Mouse (Mus musculus) gastrocnemius, adult 2 months (tissue): ENCODE results near the gene Lamb2. TPM values are rescaled to one million over a fixed set of nuclear protein-coding genes. Genes with fewer than 3 reads are reported as not detected.

Experiments used
- DNase-seq: peaks from one replicate; pipeline ENCODE4 v3.0.0; 2022
- H3K27ac ChIP-seq: fragments of 200-600 bp; 2 replicates; pipeline ENCODE4 v1.8.1; 2022; ENCODE audit warnings: mild to moderate bottlenecking
- H3K4me3 ChIP-seq: fragments of 200-600 bp; 2 replicates; pipeline ENCODE4 v1.8.1; 2022; ENCODE audit warnings: mild to moderate bottlenecking, moderate library complexity
- CTCF ChIP-seq: fragments of 200-600 bp; IDR thresholded peaks from 2 replicates; pipeline ENCODE4 v1.8.1; 2022; ENCODE audit warnings: antibody characterized with exemption, mild to moderate bottlenecking, moderate library complexity
- intact Hi-C: fragments of 180-260 bp; cut with DNase I; formaldehyde crosslinking; loops from one replicate; pipeline ENCODE4 v1.15.1; 2025
- total RNA-seq, 2 experiments: library from RNA; stranded (reverse); gene quantifications; 2 replicates each; pipeline ENCODE4 v1.2.3; 2021

Lamb2 gene
- total RNA-seq, 2 experiments from 2014 or later: 104 to 171 TPM

DNA sequence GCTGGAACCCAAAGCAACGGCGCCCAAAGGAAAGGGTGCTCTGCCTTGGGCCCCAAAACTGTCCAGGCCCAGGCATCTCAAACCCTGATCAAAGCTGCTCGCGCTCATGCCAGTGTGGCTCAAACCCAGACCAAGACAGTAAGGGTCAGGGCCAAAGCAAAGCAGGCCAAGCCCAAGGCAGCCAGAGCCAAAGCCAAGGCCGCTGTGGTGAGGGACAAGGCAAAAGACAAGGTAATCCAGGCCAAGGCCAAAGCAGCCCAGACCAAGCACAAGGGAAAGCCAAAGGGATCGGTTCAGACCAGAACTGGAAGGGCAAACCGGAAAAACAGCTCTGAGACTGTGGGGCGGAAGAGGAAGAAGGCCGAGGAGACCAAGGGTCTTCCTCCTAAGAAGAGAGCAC, 15.8 kb upstream of the Lamb2 start:
- no peak overlapping the region for H3K27ac ChIP-seq
- DNase-seq: no peak
- intact Hi-C loops: loop anchor here (5.0 kb wide), 1 partner anchor 49 kb away; no protein-coding TSS in a partner anchor
- TF ChIP-seq CTCF: no peak
- H3K4me3 ChIP-seq: no peak overlapping the region

DNA sequence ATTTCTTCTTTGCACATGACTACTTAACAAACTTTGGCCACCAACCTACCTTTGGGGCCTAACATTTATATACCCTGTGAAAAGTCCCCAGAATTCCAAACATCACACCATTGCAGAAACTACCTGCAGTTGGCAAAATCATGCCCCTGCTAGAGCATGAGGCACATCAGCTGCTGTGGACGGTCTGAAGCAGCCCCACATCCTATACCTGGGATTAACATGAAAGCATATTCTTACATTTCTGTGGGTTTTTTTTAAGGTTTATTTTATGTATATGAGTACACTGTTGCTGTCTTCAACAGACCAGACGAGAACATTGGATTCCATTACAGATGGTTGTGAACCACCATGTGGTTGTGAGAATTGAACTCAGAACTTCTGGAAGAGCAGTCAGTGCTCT, 13.3 kb upstream of the Lamb2 start:
- DNase-seq: no peak
- Histone ChIP-seq H3K4me3 (no peak overlapping the region), H3K27ac (no peak overlapping the region)
- intact Hi-C loops: no loop called here
- no peak for TF ChIP-seq CTCF

DNA sequence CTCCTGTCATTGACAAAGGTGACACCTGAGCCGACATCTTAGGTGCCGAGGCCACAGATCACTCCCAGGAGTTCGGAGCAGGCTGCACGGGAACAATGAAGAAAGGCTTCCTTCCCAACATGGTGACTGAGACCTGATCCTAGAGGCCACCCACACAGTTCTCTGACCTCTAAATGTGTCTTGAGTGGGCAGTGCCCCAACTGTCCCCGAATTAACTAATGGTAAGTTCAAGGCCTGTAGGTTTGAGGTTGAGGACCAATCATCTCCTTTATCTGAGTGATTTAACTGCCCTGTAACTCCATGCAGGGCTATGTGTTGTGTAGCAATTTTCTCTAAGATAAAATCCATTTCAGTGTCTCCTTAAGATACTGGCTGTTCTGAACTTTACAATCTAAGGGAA, 10.1 kb upstream of the Lamb2 start:
- TF ChIP-seq CTCF: no peak
- DNase-seq: no peak
- H3K4me3 ChIP-seq: no peak overlapping the region
- no peak overlapping the region for H3K27ac ChIP-seq
- intact Hi-C loops: no loop called here

DNA sequence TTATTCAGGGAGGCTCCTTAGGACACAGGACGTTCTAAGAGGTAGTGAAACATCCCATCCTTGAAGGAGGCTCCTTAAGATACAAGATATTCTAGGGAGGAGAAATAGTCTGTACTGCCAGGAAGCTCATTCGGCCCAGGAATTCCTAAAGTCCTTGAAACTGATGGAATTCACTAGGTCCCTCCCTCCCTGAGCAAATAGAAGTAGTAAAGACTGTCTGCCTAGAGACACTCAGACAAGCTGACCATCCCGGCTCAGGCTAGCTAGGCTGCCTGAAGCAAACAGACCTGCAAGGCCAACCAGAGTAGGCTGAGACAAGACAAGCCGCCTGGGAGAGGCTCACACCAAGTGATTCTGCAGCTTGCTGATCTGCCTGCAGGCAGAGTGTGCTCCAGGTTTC, 9.7 kb upstream of the Lamb2 start:
- H3K4me3 ChIP-seq: no peak overlapping the region
- DNase-seq: no peak
- no peak for TF ChIP-seq CTCF
- intact Hi-C loops: no loop called here
- H3K27ac ChIP-seq: no peak overlapping the region

DNA sequence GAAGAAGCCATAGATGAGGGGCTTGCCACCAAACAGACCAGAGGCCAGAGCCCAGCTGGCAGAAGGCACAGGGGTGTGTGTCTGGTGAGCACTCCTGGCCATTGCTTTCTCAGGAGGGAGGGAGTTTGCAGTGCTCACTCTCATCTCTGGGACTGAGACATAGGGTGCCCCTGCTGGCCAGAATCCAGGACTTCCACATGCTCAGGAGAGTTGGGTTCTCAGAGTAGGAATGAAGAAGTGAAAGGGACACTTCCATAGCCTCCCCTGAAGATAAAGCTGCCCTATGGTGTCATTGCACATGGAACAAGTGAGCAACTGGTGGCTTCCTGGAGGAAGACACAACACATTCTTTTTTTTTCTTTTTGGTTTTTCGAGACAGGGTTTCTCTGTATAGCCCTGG, 5.0 kb upstream of the Lamb2 start:
- Histone ChIP-seq H3K27ac (no peak overlapping the region), H3K4me3 (no peak overlapping the region)
- TF ChIP-seq CTCF: no peak
- no peak for DNase-seq
- intact Hi-C loops: no loop called here

DNA sequence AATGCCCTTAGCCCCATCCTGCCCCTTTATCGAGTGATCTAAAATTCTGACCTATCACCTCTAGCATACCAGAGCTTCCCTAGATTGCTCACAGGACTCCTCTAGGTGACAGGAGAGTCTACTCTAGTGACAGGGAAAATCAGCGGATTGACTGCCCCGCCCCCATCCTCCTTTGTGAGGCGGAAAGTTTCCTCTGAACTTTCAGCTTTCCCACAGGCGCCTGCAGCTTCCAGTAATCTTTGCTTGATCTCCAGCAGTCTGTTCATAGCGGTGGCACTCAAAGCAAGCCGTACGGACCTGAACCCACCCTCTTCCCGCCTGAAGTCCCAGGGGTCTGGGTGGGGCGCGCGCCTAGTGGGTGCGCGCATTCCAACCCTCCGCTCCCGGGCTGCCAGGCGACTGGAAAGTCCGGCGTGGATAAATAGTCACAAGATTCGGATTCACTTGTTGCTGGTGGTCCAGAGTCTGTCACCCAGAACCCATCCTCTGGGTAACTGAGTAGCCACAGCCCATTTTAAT, 839 bp upstream of the Lamb2 start:
- H3K4me3 ChIP-seq: peak overlapping the region; percentile 86
- peak; percentile 93 for DNase-seq
- intact Hi-C loops: no loop called here
- peak overlapping the region; percentile 96 for H3K27ac ChIP-seq
- TF ChIP-seq CTCF: no peak

DNA sequence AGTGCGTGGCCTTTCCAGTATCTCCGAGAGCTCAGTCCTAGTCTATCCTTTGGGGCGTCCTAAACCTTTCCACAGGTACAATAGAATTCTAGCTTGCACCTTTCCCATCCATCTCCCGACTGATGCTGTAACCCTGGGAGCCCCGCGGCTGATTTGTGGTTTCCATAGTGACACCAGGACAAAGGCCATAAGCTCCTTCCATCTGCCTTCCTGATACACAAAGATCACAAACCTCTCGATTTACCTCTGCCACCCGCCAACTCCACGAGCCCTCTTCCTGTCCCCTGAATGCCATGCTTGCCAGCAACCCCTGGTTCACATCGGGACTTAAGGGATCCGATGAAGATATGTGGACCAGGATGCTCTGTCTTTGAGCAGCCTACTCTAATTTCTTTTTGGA, 295 bp upstream of the Lamb2 start:
- H3K27ac ChIP-seq: peak overlapping the region; percentile 96
- intact Hi-C loops: no loop called here
- TF ChIP-seq CTCF: no peak
- peak; percentile 42 for DNase-seq
- peak overlapping the region; percentile 86 for H3K4me3 ChIP-seq

DNA sequence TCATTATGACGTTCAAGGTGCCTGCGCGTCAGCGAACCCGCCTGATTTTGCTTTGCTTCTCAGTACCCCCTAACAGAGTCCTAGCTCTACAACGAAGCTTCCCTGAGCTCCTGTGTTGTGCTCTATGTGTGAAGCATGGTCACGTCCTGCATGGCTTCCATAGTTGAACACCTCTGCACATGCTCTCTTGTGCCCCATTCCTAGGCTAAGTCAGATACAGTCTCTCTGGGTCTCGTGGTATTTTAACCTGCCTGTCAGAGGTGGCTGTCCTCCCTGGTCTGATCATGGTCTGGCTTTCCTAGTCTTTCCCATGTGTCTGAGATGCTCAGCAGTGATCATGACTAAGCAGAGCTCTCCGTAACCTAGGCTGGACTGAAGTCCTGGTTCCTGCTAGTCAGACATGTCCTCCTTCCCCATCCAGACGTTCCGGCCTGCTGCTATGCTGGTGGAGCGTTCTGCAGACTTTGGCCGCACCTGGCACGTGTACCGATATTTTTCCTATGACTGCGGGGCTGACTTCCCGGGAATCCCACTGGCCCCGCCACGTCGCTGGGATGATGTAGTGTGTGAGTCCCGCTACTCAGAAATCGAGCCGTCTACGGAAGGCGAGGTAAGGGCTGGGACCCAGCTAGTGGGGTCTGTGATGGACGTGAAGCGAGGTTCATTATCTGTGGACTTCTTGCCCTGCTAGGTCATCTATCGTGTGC, 1.4 kb downstream of the Lamb2 start:
- DNase-seq: peak; percentile 35
- TF ChIP-seq CTCF: no peak
- Histone ChIP-seq H3K4me3 (peak overlapping the region; percentile 86), H3K27ac (peak overlapping the region; percentile 96)
- intact Hi-C loops: no loop called here

DNA sequence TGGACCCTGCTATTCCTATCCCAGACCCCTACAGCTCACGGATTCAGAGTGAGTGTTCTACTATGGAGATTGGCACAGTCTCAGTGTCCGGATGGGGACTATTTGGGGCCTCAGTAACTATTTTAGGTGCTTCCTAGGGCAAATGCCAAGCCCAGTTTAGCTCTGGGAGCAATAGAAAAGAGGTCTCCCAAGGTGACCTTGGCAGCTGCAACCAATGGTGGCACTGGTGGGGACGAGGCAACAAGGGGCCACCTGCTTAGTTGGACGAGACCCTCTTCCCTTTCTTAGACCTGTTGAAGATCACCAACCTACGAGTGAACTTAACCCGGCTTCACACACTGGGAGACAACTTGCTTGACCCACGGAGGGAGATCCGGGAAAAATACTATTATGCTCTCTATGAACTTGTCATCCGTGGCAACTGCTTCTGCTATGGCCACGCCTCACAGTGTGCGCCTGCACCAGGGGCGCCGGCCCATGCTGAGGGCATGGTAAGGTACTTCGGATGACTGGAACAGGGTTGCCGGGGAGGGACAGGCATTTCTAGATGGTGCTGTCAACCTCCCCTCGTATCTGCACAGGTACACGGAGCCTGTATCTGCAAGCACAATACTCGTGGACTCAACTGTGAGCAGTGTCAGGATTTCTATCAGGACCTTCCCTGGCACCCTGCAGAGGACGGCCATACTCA, 2.1 kb downstream of the Lamb2 start:
- no peak for TF ChIP-seq CTCF
- H3K27ac ChIP-seq: peak overlapping the region; percentile 96
- intact Hi-C loops: no loop called here
- peak; percentile 49 for DNase-seq
- H3K4me3 ChIP-seq: peak overlapping the region; percentile 86

DNA sequence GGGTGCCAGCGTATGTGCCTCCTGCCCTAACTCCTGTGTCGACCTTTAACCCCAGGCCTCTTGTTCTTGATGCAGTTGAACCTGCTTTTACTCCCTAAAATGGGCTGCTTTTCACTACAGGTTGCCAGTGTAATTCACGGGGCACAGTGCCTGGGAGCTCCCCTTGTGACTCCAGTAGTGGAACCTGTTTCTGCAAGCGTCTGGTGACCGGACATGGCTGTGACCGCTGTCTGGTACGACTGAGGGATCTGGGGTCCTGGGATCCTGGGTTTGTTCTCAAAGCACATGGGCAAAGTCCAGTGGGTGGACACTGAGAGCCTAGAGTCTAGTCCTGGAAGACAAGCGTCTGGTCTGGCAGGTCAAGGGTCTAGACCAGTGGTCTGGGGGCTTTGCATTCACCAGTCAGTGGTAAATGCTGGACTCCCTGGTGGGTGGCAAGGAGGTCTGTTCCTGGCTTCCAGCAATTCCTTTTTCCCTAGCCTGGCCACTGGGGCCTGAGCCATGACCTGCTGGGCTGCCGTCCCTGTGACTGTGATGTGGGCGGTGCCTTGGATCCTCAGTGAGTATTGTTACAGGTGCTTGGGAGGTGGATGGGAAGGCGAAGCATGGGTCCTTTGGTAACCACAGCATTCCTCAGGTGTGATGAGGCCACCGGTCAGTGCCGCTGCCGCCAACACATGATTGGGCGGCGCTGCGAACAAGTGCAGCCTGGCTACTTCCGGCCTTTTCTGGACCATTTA, 3.7 kb downstream of the Lamb2 start:
- intact Hi-C loops: no loop called here
- no peak overlapping the region for H3K4me3 ChIP-seq
- TF ChIP-seq CTCF: no peak

DNA sequence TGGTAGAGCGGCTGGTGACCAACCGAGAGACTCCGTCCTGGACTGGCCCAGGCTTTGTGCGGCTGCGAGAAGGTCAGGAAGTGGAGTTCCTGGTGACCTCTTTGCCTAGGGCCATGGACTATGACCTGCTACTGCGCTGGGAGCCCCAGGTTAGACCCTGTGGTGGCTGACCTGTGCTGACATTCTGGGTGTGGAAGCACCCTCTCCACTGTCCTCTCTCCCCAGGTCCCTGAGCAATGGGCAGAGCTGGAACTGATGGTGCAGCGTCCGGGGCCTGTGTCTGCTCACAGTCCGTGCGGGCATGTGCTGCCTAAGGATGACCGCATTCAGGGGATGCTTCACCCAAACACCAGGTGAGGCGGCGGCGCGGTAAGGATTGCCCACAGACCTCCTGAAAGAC, 4.5 kb downstream of the Lamb2 start:
- peak; percentile 16 for DNase-seq
- no peak for TF ChIP-seq CTCF
- no peak overlapping the region for H3K27ac ChIP-seq
- no peak overlapping the region for H3K4me3 ChIP-seq
- intact Hi-C loops: no loop called here

More for the DNA sequence above, 3.7 kb downstream of the Lamb2 start:
- H3K27ac ChIP-seq: no peak overlapping the region
- peak; percentile 17 for DNase-seq

DNA sequence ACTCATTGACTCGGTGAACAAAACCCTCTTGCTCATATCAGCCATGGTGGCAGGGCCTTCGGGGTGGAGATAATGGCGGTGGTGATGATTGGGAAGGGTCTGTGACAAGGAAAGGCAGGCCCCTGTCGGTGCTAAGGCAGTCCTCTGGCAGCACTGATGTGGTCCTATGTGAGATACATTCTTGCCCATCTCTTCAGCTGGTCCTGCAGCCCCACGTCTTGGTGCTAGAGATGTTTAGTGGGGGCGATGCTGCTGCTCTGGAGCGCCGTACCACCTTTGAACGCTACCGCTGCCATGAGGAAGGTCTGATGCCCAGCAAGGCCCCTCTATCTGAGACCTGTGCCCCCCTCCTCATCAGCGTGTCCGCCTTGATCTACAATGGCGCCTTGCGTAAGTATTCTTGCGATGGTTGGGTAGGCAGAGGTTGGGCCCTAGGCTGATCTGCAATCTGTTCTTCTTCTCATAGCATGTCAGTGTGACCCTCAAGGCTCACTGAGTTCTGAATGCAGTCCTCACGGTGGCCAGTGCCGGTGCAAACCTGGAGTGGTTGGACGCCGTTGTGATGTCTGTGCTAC, 5.9 kb downstream of the Lamb2 start:
- no peak overlapping the region for H3K4me3 ChIP-seq
- intact Hi-C loops: no loop called here
- no peak for TF ChIP-seq CTCF
- no peak for DNase-seq
- no peak overlapping the region for H3K27ac ChIP-seq
